Mouse (Mus musculus) cerebellum, adult 11 months (tissue): Measurements from ENCODE around the gene Zfp541.

Experiments used
- DNase-seq: peaks from one replicate; pipeline ENCODE4 v3.0.0; 2022

Zfp541 gene

GRCm38 (mm10) chr7:16087587-16087986 lies 26.0 kb downstream of the Zfp541 start:
- no peak for DNase-seq

DNA sequence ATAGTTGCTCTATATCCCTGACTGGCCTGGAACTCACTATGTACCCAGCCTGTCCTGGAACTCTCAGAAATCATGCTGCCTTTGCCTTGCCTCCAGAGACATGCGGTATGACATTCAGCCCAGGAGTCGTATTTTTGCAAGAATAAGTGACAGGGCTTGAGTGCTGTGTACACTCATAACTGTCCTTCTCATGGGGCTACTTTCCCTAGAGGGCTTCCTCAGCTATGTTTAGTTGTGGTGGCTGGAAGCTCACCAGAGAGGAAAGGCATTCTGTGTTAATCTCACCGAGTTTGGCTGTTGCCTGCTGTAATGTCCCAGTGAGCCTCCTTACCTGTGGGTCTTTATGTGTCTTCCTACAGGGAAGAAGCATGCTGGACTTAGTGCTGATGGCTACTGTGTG lies 33.0 kb downstream of the Zfp541 start:
- no peak for DNase-seq

DNA sequence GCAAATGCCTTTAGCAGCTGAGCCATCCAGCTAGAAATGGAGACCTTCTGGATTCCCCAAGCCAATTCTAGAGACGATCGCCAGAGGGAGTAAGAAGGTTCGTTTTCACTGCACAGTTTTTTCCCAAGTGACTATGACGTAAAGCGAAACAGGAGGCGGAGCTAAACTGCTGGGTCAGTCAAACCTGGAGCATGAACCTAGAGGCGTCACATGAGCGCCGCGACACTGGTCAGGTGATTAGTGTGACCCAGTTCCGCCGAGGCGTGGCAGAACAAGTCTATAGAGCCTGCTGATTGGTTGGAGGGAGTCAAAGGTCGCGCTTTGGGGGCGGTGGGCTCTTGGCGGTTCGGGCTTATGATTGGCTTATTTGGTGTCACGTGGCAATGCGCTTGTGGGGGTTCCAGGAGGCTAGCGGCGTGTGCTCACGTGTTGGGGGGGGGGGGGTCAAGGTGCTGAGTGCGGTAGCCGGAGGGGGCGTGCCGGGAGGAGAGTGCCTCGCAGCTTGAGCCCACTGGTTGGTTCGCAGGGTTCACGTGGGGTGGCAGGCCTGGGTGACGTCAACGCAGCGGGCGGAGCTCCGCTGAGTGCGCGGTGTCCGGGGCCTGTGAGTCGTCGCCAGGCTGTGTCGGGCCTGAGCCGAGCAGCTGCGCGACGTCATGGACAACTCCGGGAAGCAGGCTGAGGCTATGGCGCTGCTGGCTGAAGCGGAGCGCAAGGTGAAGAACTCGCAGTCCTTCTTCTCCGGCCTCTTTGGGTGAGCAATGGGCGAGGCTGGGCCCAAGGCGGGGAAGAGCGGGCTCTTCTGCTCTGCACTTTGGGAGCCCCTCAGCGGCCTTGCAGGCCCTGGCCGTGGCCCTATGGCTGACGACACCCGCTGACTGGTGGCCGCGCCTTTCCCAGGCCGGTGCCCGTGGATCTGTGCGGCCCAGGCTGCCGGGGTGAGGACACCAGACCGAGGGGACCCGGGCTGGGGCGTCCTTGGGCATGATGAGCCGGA lies 36.7 kb downstream of the Zfp541 start, which contains the start of gene Napa:
TSS of gene Napa (plus strand) at position 438 of the 997 bp plus-strand sequence.
- DNase-seq = peak; percentile 99

- no peak for DNase-seq
These were observed 38.3 kb downstream of the Zfp541 start for GRCm38 (mm10) chr7:16099901-16100300.

DNA sequence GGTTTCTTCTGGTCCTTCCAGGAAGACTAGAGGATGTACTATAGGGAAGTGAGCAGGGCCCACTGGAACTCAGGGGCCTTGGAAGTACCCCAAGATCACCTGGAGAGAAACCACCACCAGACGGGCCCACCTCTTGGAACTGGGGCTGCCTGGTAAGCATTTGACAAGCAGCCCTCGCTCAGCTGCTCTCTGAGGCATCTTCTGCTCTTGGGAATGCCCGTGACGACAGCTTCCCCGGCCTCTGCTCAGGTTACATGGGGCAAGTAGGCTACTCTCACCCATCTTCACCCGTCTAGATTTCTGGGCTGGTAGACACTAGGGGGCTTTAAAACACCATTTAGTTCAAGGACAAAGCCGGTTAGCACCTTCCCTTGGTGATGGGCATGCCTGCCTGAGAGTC lies 39.5 kb downstream of the Zfp541 start:
- DNase-seq = no peak

DNA sequence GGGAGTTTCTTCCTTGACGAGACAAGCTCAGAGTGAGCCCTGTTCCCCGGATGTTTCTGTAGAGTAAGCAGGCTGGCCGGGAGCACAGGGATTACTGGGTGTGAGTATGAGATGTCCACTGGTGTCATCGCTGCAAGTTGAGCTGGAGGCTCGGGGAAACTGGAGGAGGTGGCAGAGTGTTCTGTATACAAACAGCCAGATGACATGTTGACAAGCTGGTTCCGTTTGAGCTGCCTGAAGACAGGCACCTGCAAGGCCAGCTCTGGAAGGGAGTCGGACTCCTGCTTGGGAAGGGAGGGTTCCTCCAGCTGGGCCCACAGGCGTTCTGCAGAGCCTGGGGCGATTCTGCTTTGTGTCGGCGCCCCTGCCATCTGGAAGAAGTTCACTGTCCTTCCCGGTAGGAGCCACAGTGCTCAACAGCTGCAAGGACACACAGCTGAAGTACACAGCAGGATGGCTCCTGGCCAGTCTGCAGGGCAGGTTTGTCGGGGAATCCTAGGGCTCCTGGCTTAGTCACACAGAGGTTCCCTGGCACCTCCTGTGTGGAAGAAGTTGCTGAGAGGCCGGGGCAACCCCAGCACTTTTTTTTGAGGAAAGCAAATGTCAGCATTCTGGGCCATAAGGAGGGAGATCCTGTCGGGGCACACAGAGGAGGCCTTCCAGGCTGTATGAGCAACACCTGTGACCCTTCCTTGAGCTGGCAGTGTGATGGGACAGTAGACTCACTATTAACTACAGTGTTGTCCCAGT lies 40.3 kb downstream of the Zfp541 start:
- DNase-seq = no peak

DNA sequence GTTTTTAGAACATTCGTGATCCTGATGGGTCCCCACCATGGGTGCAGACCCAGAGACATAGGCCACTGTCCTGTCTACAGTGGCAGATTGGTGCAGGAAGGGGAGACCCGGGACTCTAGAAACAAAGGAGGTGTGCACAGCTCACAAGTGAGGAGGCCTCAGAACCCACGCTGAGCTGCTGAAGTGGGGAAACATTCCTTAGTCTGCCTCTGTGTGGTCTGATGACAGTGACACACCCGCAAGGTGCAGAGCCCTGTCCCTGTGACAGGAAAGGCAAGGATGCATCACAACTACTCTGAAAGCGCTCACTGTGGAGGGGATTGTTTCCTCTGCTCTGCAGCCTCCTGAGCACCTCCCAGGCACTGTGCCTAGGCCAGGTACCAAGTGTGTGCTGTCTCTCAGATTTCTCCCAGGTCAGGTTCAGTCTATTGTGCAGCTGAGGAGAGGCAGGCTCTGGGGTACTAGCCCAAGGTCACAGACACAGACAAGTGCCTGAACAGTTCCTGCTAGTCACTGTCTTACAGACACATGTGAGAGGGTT lies 41.1 kb downstream of the Zfp541 start:
- DNase-seq = no peak

DNA sequence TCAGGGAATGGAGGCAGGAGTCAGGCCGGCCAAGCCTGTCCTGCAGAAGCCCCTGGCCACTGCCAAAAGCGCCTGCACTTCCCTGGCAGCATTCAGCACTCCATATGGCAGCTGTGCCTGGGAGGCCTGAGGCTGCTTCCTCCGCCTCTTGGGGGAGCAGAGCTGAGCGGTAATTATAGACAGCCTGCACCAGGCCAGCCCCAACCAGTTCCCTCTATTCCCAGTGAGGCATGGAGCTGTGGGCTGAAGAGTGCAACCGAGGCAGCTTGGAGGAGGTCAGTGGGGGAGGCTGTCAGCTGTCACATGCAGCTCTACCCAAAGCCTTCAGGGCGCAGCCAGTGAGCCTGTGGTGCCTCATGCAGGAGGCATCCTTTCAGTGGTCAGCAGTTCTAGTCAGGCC lies 42.1 kb downstream of the Zfp541 start:
- peak; percentile 90 for DNase-seq

DNA sequence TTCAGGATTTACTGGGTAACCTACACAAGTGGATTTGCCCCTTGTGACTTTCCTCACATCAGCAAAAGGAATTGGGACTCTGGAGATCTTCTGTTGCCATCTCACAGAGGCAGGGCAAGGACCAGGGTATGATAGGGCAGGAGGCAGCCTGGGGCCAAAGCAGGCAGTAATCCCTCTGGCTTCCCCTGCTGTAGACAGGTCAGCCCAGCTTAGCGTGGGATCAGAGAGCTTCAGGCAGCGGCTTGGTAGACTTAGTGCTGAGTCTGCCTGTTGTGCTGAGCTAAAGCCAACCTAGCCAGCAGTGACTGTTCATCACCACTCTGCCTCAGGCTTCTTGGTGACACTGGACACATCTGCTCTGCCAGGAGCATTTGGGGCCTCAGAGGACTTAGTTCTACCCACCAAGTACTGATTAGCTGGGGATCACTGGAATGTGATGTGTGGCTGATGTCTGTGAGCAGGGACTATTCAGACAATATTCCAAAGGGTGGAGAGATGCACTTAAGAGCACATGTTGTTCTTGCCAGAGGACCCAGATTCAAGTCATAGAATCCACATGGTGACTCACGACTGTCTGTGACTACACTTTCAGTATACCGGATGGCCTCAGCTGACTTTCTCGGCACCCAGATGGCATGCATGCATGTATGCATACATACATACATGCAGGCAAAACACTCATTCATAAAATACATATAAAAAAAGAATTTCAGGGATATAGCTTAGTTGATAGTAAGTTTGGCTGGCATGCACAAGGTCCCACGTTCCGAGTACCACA lies 43.2 kb downstream of the Zfp541 start:
- DNase-seq = no peak

GRCm38 (mm10) chr7:16108886-16109542 lies 47.4 kb downstream of the Zfp541 start:
- no peak for DNase-seq

- no peak for DNase-seq
These were observed 48.5 kb downstream of the Zfp541 start for GRCm38 (mm10) chr7:16110158-16110557.

GRCm38 (mm10) chr7:16111284-16112090 lies 49.9 kb downstream of the Zfp541 start:
- no peak for DNase-seq

GRCm38 (mm10) chr7:16116418-16116817 lies 54.8 kb downstream of the Zfp541 start:
- no peak for DNase-seq

DNA sequence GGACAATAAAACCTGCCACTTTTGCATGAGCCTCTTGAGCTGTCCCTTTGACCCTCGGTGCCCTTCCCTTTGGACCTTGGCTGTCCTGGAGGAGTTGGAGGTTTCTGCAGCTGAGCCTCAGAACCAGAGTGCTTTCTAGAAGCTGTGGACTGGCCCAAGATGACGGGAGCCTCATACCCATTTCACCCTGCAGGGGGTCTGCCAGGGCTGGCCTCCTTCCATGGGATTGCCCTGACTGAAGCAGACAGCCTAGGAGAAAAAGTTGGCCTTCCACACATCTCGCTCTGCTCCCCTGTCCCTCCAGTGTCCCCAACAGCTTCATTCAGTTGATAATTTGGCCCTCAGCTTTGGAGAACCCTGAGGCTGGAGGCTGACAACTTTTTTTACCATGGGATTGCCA lies 55.5 kb downstream of the Zfp541 start:
- DNase-seq = no peak

- DNase-seq = peak; percentile 93
These were observed 58.1 kb downstream of the Zfp541 start, which contains the start of gene Kptn for GRCm38 (mm10) chr7:16119569-16120261. Gene Kptn, plus strand, starts transcription at chr7:16119895.

- DNase-seq = no peak
These were observed 58.6 kb downstream of the Zfp541 start for GRCm38 (mm10) chr7:16120262-16120600.

GRCm38 (mm10) chr7:16125829-16126228 lies 64.2 kb downstream of the Zfp541 start:
- DNase-seq = no peak

DNA sequence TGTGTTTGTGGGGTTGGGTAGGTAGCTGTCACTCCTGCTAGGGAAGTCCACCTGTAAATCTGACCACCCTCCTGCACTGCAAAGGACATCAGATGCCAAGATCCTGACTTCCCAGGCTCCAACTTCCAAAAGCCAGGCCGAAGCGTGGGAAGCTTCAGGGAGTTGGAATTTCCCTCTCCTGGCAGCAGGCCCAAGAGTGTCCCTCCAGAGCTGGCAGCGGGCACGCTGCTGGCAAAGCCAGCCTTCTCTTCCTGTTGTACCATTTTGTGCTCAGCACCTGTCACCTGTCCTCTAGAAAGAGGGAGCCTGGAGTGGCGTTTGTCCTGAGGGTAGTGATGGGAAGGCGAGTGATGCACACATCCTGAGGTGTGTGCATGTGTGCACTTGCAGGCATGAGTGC lies 66.7 kb downstream of the Zfp541 start:
- peak; percentile 92 for DNase-seq

DNA sequence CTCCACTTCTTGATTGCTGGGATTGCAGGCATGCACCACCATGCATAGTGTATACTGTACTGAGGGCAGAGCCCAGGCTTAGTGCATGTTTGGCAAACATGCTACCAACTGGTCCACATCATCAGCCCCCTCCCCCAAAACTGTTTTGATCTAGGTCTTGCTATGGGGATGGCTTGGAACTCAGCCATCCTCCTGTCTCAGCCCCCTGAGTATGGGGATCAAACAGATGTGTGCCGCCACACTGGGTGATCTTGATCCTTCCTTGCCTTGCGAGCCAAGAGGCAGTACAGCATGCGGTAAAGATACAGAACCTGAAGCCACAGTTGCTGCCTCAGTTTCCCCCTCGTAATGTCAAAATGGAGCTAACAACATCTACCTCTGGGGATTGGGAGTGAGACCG lies 67.3 kb downstream of the Zfp541 start:
- DNase-seq = no peak

DNA sequence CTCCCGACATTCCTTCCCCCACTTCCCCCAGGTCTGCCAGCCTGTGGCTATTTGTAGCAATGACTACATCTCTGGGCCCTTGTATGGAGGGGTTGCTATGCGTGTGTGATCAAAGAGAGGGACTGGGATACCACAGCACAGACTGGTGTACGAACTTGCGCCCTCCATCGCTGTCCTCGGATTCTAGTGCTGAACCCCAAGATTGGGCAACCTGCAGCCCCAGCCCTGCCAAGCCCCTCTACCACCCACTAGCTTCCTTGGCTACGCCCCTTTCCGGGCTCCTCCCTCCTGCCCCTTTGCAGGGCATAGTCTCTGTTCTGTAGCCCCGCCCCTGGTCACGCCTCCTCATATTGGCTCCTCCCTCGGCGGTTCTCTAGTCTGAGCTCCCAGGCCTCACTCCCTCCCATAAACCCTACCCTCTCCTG lies 67.8 kb downstream of the Zfp541 start, which contains the start of gene Slc8a2:
TSS of gene Slc8a2 (plus strand) at position 406 of the 425 bp plus-strand sequence.
- peak; percentile 96 for DNase-seq
